Mouse (Mus musculus) thymus, postnatal 4 days (tissue): Measurements from ENCODE around the gene Akp3.

Experiments used
- DNase-seq: peaks from one replicate; pipeline ENCODE4 v3.0.0; 2021

Akp3 gene

GRCm38 (mm10) chr1:87155531-87156198 is 30.9 kb downstream of the Akp3 start:
- peak; percentile 27 for DNase-seq

DNA sequence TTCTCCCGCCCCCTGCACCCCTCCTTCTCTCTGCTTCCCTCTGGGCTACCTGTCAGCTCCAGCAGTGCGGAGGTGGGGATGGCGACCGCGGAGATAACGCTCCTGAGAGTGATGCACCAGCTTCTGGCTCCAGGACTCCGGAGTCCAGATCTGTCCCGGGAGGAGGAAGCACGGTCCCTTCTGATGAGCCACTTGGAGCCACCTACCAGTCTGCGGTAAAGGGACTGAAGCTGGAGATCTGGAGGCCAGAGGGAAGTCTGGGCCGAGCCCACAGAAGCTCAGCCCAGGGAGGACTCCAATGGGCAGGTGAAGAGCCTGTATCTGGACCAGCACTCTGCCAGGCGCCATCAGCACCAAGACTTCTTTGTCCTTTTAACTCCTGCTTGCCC is 31.4 kb downstream of the Akp3 start, which contains the start of gene Ecel1:
TSS of gene Ecel1 (minus strand) at position 323 of the 389 bp plus-strand sequence.
- no peak for DNase-seq

DNA sequence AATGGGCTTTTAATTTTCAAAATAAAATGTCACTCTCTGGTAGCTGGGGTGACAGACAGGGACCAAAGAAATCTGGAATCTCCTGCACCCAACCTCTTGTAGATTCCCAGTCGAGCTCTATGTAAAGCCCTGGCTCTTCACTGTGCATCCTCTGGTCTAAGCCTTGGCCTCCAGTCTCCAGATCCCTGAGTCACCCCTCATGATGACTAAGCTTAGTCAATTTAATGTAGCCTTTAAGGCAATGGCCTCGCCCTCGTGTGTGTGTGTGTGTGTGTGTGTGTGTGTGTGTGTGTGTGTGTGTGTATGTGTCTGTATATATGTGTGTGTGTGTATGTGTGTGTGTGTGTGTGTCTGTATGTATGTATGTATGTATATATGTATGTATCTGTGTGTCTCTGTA is 34.6 kb downstream of the Akp3 start:
- DNase-seq = no peak

DNA sequence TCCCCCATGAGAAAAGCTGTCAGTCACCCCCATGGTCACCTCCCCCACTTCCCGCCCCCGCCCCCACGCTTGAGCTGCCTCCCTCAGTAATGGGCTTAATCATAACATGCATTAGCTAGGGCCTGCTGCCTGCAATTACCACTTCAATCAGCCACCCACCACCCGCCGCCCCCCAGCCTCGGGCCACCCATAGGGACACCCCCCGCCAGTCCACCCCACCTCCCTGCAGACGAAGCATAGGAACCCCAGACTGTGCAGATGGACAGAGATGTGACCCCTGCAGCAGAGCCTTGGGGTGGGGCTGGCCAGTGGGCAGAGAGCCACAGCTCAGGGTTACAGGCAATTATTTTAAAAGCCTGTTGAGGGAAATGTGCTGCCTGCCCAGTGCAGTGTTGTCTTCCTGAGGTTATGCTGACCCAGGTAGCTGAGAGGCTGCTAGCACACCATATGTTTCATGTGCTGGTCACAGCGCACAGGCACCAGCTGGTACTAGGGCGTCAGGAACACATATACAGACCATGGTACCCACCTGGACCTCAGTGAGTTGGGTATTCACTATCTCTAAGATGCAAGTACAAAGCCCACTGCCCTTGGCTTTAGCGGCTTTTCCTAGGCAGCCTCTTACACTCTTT is 39.5 kb downstream of the Akp3 start:
- no peak for DNase-seq

DNA sequence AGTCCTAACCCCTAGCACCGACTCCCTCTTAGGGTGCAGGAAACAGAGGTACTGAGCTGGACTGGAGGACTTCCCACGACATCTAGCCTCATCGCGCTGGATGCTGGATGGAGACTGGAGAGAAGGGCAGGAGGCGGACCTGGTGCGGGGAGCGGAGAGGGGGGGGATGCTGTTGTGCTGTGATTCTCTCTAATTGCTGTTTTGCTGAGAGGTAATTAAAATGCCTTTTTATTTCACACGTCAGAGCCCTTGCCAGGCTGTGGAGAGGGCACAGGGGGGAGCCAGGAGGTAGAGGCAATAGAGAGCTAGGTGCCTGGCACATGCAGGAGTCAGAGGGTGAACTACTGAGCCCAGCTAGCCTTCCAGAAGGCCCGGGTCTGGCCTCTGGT is 40.0 kb downstream of the Akp3 start:
- no peak for DNase-seq

DNA sequence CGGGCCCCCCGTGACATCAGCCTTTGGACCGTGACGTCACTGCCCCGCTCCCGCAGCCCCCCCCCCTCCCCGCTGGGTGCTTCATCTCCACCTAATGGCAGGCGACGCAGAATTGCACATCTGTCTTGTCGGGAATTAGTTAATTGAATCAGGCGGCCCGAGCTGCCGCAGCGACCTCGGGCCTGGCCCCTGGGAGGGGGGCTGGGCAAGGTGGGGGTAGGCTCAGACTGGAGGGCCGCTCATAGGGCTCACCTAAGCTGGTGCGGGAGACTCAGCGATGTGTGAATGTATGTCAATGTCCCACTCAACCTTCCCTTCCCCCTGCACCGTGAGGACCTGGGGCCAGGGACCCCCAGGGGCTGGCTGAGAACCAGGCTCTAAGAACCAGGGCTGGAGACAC is 45.7 kb downstream of the Akp3 start:
- no peak for DNase-seq

GRCm38 (mm10) chr1:87171312-87171711 is 46.5 kb downstream of the Akp3 start:
- no peak for DNase-seq

- DNase-seq = no peak
These were observed 47.5 kb downstream of the Akp3 start for GRCm38 (mm10) chr1:87172316-87172715.

DNA sequence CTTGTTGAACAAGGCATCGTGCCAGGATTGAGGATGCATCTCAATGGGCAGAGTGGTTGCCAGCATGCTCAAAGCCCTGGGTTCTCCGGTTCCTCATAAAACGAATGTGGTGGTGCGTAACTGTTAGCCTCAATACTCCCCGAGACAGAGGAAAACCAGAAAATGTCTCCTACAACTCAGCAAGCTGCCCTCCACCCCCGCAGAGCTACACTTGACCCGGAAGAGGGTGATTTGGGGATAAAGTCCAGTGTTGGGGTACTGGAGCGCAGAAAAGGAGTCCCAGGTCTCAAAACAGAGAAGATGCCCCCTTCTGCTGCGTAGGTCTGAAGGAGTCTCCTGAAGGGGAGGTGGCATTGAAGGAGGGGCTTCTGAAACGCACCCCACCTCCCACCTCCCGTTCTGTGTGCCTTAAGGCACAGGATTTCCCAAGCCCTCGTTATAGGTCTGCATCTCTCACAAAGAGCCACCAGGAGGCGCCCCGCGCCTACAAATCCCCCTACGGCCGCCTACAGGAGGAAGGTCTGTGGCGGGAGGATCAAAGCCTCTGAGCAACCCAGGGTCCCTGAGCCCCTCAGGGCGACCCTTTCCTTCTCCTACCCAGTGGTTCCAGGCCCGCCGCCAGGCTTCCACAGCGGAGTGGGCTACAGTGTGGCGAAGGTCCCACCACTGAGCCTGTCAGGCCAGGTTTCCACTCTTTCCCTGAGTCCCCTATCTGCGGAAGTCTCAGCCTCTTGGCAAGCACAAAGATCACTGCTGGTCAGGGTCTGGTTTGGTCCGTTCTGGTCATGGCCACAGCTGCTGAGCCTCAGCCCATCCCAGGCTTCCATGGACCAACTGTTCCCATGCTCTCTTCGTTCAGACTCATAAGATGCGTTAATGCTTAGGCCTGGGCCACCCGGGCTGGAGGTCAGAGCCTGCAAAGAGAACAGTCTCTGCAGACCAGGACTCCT is 49.5 kb downstream of the Akp3 start:
- peak; percentile 81 for DNase-seq

- DNase-seq = no peak
These were observed 51.1 kb downstream of the Akp3 start for GRCm38 (mm10) chr1:87175852-87176292.
